Mouse (Mus musculus) G1E-ER4 (cell line): ENCODE data around the gene Atp5l. TPM values are rescaled to one million over a fixed set of nuclear protein-coding genes. Genes with fewer than 3 reads are reported as not detected.

Experiments used
- GATA1 ChIP-seq: IDR thresholded peaks from one replicate; pipeline ENCODE4 v1.8.0; 2012; ENCODE audit warnings: low read length, inconsistent platforms
- polyA plus RNA-seq: library from polyadenylated mRNA; stranded (reverse); fragments of >175 nt; gene quantifications from 2 replicates; pipeline ENCODE4 v1.2.3, GENCODE M21; 2012

The Atp5l gene
- polyA plus RNA-seq = 49.1 and 57.0 TPM in 2 replicates

GRCm38 (mm10) chr9:44920374-44921122 lies at the start of gene Atp5l:
Atp5l (minus strand) TSS chr9:44920742.
- no peak for TF ChIP-seq GATA1

GRCm38 (mm10) chr9:44969450-44969849 lies 48.9 kb upstream of the Atp5l start:
- TF ChIP-seq GATA1 = no peak

GRCm38 (mm10) chr9:44966815-44967242 lies 46.3 kb upstream of the Atp5l start:
- TF ChIP-seq GATA1 = no peak

GRCm38 (mm10) chr9:44965833-44966466 lies 45.4 kb upstream of the Atp5l start:
- TF ChIP-seq GATA1 = no peak

- TF ChIP-seq GATA1 = no peak
Measured at GRCm38 (mm10) chr9:44965126-44965832, 44.7 kb upstream of the Atp5l start, which contains the start of gene Ube4a. Ube4a (minus strand) TSS chr9:44965600.

GRCm38 (mm10) chr9:44954432-44954831 lies 33.9 kb upstream of the Atp5l start:
- TF ChIP-seq GATA1 = no peak

GRCm38 (mm10) chr9:44947836-44948235 lies 27.3 kb upstream of the Atp5l start:
- TF ChIP-seq GATA1 = no peak

- no peak for TF ChIP-seq GATA1
Measured at GRCm38 (mm10) chr9:44946185-44946695, 25.7 kb upstream of the Atp5l start.

- TF ChIP-seq GATA1 = no peak
Measured at GRCm38 (mm10) chr9:44942421-44942820, 21.9 kb upstream of the Atp5l start.

GRCm38 (mm10) chr9:44941756-44942155 lies 21.2 kb upstream of the Atp5l start:
- TF ChIP-seq GATA1 = no peak

GRCm38 (mm10) chr9:44921543-44921942 lies 1.0 kb upstream of the Atp5l start:
- TF ChIP-seq GATA1 = no peak

GRCm38 (mm10) chr9:44921123-44921468 lies 554 bp upstream of the Atp5l start:
- no peak for TF ChIP-seq GATA1

GRCm38 (mm10) chr9:44919606-44920005 lies 936 bp downstream of the Atp5l start:
- no peak for TF ChIP-seq GATA1

- TF ChIP-seq GATA1 = no peak
Measured at GRCm38 (mm10) chr9:44916196-44916595, 4.3 kb downstream of the Atp5l start.

GRCm38 (mm10) chr9:44914706-44915105 lies 5.8 kb downstream of the Atp5l start:
- TF ChIP-seq GATA1 = no peak

- TF ChIP-seq GATA1 = no peak
Measured at GRCm38 (mm10) chr9:44911365-44911764, 9.2 kb downstream of the Atp5l start.
